Mouse (Mus musculus) hindbrain, embryonic 15.5 days (tissue): ENCODE data around the gene Dhx15. TPM values are rescaled to one million over a fixed set of nuclear protein-coding genes. Genes with fewer than 3 reads are reported as not detected.

Experiments used
- ATAC-seq: fragments of 200-750 bp; cut with Nextera tagmentation; 2 replicates; pipeline ENCODE4 v1.8.0; 2017; ENCODE audit warnings: low read depth, moderate number of reproducible peaks, moderate TSS enrichment; ENCODE audit not compliant: low FRiP score
- H3K27ac ChIP-seq: fragments of 300-500 bp; sonication (generic); replicated peaks from 2 replicates; pipeline ENCODE4 v1.5.1; 2015; ENCODE audit warnings: mild to moderate bottlenecking, inconsistent platforms
- H3K27me3 ChIP-seq: fragments of 300-500 bp; sonication (generic); 2 replicates; pipeline ENCODE4 v1.6.1; 2015; ENCODE audit warnings: control low read depth, inconsistent platforms
- H3K36me3 ChIP-seq: fragments of 300-500 bp; sonication (generic); 2 replicates; pipeline ENCODE4 v1.6.1; 2015; ENCODE audit warnings: control low read depth, inconsistent platforms
- H3K4me1 ChIP-seq: fragments of 300-500 bp; sonication (generic); replicated peaks from 2 replicates; pipeline ENCODE4 v1.6.1; 2015; ENCODE audit warnings: control low read depth, inconsistent platforms
- H3K4me2 ChIP-seq: fragments of 300-500 bp; sonication (generic); 2 replicates; pipeline ENCODE4 v1.6.1; 2015; ENCODE audit warnings: moderate library complexity, mild to moderate bottlenecking, inconsistent platforms
- H3K4me3 ChIP-seq: fragments of 300-500 bp; sonication (generic); 2 replicates; pipeline ENCODE4 v1.5.1; 2015; ENCODE audit warnings: mild to moderate bottlenecking, inconsistent platforms
- H3K9ac ChIP-seq: fragments of 300-500 bp; sonication (generic); 2 replicates; pipeline ENCODE4 v1.6.1; 2015; ENCODE audit warnings: inconsistent platforms
- H3K9me3 ChIP-seq: fragments of 300-500 bp; sonication (generic); 2 replicates; pipeline ENCODE4 v1.6.1; 2016; ENCODE audit warnings: control low read depth, inconsistent platforms
- WGBS: fragments of 180-500 bp; shearing (Covaris S2); methylation state at CpG from one replicate; pipeline ENCODE4 v1.1.7; 2015; 5-methylcytosine and 5-hydroxymethylcytosine counted together
- polyA plus RNA-seq: library from polyadenylated mRNA; unstranded; fragments of >200 nt; fragmentation: Nextera tagmentation; extraction: Ambion mirVana; gene quantifications from 2 replicates; pipeline ENCODE4 v1.2.1, GENCODE M21; 2015

Dhx15 gene
- polyA plus RNA-seq, 1 experiment from 2014 or later, result 115 TPM

GRCm38 (mm10) chr5:52138134-52138533 is 52.2 kb downstream of the Dhx15 start:
- H3K27me3 ChIP-seq, result no peaks in the 10 kb centered on the region
- no peak for ATAC-seq
- no peaks in the 10 kb centered on the region for H3K36me3 ChIP-seq
- no peaks in the 10 kb centered on the region for H3K9me3 ChIP-seq
- H3K4me3 ChIP-seq, result no peak overlapping the region
- H3K4me2 ChIP-seq, result no peak overlapping the region
- no peak overlapping the region for H3K9ac ChIP-seq
- no peak overlapping the region for H3K27ac ChIP-seq
- 91% methylated on average over 11 of the region's 11 CpGs for WGBS
- H3K4me1 ChIP-seq, result no peaks in the 10 kb centered on the region

DNA sequence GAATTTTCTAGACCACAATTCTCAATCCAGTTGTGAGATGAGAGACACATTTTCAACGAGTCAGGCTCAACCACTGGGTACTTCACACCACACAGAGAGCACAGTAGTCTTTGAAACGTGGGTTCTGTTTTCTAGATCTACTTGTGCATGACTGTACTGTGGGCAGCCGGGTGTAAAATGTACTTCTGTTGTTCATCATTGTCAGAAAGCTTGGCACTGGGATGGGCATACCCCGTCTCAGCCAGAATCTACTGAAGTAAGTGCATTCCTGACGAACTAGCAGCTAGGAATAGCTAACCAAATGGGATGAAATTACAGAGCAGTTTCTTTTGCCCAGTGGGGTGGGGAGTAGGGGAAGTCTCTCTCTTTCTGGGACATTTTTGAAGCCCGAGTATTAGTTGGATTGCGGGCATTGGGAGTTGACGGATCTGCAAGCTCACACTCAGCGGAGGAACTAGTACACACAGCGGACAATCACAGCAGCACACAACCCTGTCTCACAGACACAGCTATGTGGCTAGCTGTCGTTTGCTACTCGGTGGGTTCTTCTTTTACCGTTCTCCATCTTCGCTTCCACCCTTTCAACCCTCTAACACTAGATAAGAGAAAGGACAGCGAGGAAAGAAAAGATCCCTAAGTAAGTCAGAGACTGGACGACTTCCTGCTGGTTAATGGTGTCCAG is 54.7 kb downstream of the Dhx15 start:
- no peaks in the 10 kb centered on the region for H3K9me3 ChIP-seq
- no peaks in the 10 kb centered on the region for H3K4me1 ChIP-seq
- no peaks in the 10 kb centered on the region for H3K36me3 ChIP-seq
- H3K9ac ChIP-seq, result no peak overlapping the region
- no peak overlapping the region for H3K27ac ChIP-seq
- no peak overlapping the region for H3K4me2 ChIP-seq
- H3K4me3 ChIP-seq, result no peak overlapping the region
- no peaks in the 10 kb centered on the region for H3K27me3 ChIP-seq
- ATAC-seq, result no peak
- 80% methylated on average over 16 of the region's 16 CpGs for WGBS

DNA sequence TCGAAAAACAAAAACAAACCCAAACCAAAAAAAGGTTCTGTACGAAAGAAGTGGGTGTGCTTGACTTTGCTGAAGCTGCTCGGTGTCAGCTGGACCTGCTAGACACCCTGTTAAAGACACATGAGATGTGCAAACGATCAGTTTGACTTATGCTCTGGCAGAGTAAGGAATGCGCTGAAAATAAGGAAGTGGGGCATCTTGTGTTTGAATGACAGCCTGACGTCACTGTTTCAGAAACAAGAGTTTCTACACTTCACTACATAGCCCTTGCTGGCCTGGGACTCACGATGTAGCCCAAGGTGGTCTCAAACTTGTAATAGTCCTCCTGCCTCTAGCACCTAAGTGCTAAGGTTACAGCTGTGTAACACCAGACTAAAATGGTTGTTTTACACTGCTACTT is 57.5 kb downstream of the Dhx15 start:
- no peak overlapping the region for H3K4me3 ChIP-seq
- H3K9ac ChIP-seq, result no peak overlapping the region
- H3K36me3 ChIP-seq, result no peaks in the 10 kb centered on the region
- H3K9me3 ChIP-seq, result no peaks in the 10 kb centered on the region
- no peaks in the 10 kb centered on the region for H3K4me1 ChIP-seq
- no peaks in the 10 kb centered on the region for H3K27me3 ChIP-seq
- ATAC-seq, result no peak
- no peak overlapping the region for H3K27ac ChIP-seq
- H3K4me2 ChIP-seq, result no peak overlapping the region
- 94% methylated on average over 7 of the region's 7 CpGs for WGBS

DNA sequence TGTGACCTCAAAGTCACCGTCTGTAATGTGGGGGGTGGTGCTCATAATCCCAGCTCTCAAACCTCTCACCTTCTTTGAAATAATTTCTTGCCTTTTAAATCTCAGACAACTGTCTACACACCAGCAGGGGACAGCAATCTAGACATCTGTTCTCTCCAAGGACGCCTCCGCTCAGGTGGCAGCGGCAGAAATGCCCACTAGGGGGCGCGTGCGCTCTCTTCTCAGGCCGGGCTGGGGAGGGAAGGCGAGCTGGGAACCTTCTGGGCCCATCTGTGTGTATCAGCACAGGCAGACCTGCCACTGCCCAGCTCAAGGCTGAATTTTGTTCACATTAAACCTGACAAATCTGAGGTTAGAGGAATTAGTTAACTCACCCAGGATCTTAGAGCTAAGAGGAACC is 58.2 kb downstream of the Dhx15 start:
- Histone ChIP-seq H3K27ac (no peak overlapping the region), H3K4me1 (no peaks in the 10 kb centered on the region), H3K4me3 (no peak overlapping the region), H3K27me3 (no peaks in the 10 kb centered on the region), H3K9me3 (no peaks in the 10 kb centered on the region), H3K9ac (no peak overlapping the region), H3K36me3 (no peaks in the 10 kb centered on the region), H3K4me2 (no peak overlapping the region)
- 17% methylated on average over 9 of the region's 9 CpGs for WGBS
- ATAC-seq, result no peak

DNA sequence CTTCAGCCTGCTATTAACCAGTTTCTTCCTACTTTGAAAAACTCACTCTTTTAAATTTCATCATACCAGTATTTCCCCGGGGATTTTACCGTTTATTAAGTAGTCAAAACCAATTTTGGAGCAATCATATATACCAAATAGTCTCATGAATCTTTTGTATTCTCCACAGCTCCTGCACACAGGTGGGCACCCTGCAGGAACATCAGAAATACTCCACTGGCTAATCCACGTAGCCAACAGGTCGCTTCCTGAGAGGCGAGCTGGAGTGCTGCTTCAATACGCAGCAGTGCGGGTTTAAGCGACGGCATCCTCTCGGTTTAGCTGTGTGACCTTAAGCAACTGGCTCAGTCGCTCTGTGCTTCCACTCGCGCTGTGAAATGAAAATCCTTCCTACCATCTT is 58.9 kb downstream of the Dhx15 start:
- Histone ChIP-seq H3K4me1 (no peaks in the 10 kb centered on the region), H3K9me3 (no peaks in the 10 kb centered on the region), H3K27me3 (no peaks in the 10 kb centered on the region), H3K4me3 (no peak overlapping the region), H3K4me2 (no peak overlapping the region), H3K36me3 (no peaks in the 10 kb centered on the region), H3K27ac (no peak overlapping the region), H3K9ac (no peak overlapping the region)
- 91% methylated on average over 13 of the region's 13 CpGs for WGBS
- ATAC-seq, result no peak

DNA sequence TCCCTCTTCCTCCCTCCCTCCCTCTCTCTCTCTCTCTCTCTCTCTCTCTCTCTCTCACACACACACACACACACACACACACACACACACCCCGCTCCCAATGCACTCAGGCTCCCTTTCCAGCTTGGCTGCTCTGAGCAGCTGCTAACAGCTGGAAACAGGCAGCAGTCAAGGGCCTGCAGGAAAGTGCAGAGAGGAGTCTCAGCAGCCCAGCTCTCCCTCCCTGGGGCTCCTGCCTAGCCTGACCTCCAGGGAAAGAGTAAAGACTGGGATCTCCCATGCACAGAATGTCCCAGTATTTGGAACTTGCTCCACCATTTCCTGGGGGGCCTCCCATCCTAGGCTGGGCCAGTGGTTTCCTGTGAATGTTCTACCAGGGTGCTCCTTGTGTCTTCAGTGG is 59.8 kb downstream of the Dhx15 start:
- ATAC-seq, result no peak
- no peaks in the 10 kb centered on the region for H3K27me3 ChIP-seq
- 94% methylated on average over 1 of the region's 1 CpGs for WGBS
- H3K4me2 ChIP-seq, result no peak overlapping the region
- H3K36me3 ChIP-seq, result no peaks in the 10 kb centered on the region
- no peaks in the 10 kb centered on the region for H3K9me3 ChIP-seq
- H3K4me3 ChIP-seq, result no peak overlapping the region
- H3K4me1 ChIP-seq, result no peaks in the 10 kb centered on the region
- H3K27ac ChIP-seq, result no peak overlapping the region
- no peak overlapping the region for H3K9ac ChIP-seq

GRCm38 (mm10) chr5:52126263-52126662 is 64.1 kb downstream of the Dhx15 start:
- H3K9ac ChIP-seq, result no peak overlapping the region
- H3K4me2 ChIP-seq, result no peak overlapping the region
- no peak overlapping the region for H3K27ac ChIP-seq
- H3K9me3 ChIP-seq, result no peaks in the 10 kb centered on the region
- H3K4me1 ChIP-seq, result no peaks in the 10 kb centered on the region
- H3K36me3 ChIP-seq, result no peaks in the 10 kb centered on the region
- 59% methylated on average over 7 of the region's 7 CpGs for WGBS
- ATAC-seq, result no peak
- no peaks in the 10 kb centered on the region for H3K27me3 ChIP-seq
- H3K4me3 ChIP-seq, result no peak overlapping the region

- 85% methylated on average over 8 of the region's 8 CpGs for WGBS
- Histone ChIP-seq H3K27ac (no peak overlapping the region), H3K9ac (no peak overlapping the region), H3K4me2 (no peak overlapping the region), H3K27me3 (no peaks in the 10 kb centered on the region), H3K36me3 (no peaks in the 10 kb centered on the region), H3K9me3 (no peaks in the 10 kb centered on the region), H3K4me3 (no peak overlapping the region), H3K4me1 (no peaks in the 10 kb centered on the region)
- no peak for ATAC-seq
These were observed 64.5 kb downstream of the Dhx15 start for GRCm38 (mm10) chr5:52125854-52126253.

DNA sequence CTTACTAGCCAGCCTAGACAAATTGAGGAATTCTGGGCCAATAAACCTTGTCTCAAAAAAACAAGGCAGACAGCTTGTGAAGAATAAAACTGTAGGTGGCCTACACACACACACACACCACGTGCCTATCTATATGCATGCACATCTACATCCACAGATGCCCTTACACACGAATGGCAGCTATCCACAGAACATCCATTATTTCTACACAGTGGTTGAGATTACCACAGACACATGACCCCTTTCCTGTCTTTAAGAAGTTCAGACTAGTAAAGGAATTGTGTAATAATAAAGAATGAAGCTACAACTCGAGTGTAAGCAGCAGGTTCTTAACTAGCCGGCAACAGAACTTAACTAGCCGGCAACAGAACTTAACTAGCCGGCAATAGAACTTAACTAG is 68.2 kb downstream of the Dhx15 start:
- Histone ChIP-seq H3K27me3 (peaks cover 5% of the 10 kb centered on the region; the same call in 1 of the 2 replicates), H3K4me1 (no peaks in the 10 kb centered on the region), H3K27ac (no peak overlapping the region), H3K36me3 (no peaks in the 10 kb centered on the region), H3K9me3 (no peaks in the 10 kb centered on the region), H3K4me2 (no peak overlapping the region), H3K9ac (no peak overlapping the region), H3K4me3 (no peak overlapping the region)
- 92% methylated on average over 6 of the region's 6 CpGs for WGBS
- no peak for ATAC-seq

GRCm38 (mm10) chr5:52119822-52120221 is 70.5 kb downstream of the Dhx15 start:
- Histone ChIP-seq H3K4me1 (peaks cover 12% of the 10 kb centered on the region), H3K9ac (no peak overlapping the region), H3K36me3 (no peaks in the 10 kb centered on the region), H3K27me3 (peaks cover 5% of the 10 kb centered on the region; the same call in 1 of the 2 replicates), H3K27ac (no peak overlapping the region), H3K9me3 (no peaks in the 10 kb centered on the region), H3K4me3 (no peak overlapping the region), H3K4me2 (no peak overlapping the region)
- ATAC-seq, result no peak
- WGBS, result 67% methylated on average over 2 of the region's 2 CpGs

GRCm38 (mm10) chr5:52119192-52119591 is 71.1 kb downstream of the Dhx15 start:
- no peak overlapping the region for H3K4me2 ChIP-seq
- no peak overlapping the region for H3K4me3 ChIP-seq
- no peaks in the 10 kb centered on the region for H3K36me3 ChIP-seq
- no peaks in the 10 kb centered on the region for H3K9me3 ChIP-seq
- no peak overlapping the region for H3K9ac ChIP-seq
- WGBS, result 83% methylated on average over 2 of the region's 2 CpGs
- no peak for ATAC-seq
- no peak overlapping the region for H3K27ac ChIP-seq
- peaks cover 5% of the 10 kb centered on the region; the same call in 1 of the 2 replicates for H3K27me3 ChIP-seq
- H3K4me1 ChIP-seq, result peaks cover 18% of the 10 kb centered on the region

GRCm38 (mm10) chr5:52117829-52118228 is 72.5 kb downstream of the Dhx15 start:
- no peak for ATAC-seq
- WGBS, result 88% methylated on average over 4 of the region's 4 CpGs
- peaks cover 5% of the 10 kb centered on the region; the same call in 1 of the 2 replicates for H3K27me3 ChIP-seq

DNA sequence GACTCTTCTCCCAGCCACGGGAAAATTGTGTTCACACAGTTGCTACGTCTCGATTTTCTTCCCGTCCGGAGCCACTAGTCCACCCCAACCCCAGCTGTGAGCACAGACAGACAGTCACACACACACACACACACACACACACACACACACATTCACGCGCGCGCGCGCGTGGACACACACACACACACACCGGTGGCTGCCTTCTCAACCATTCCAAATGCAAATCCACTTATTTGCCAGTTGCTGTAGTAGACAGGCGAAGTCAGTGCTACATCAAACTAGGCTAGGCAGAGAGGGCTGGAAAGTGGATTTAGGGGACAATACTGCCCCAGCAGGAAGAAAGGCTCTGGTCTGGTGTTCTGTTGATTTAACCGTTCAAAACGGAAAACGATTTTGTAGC is 73.9 kb downstream of the Dhx15 start:
- H3K9ac ChIP-seq, result peak overlapping the region; percentile 70
- H3K9me3 ChIP-seq, result no peaks in the 10 kb centered on the region
- WGBS, result 2% methylated on average over 17 of the region's 17 CpGs
- peak; percentile 23 for ATAC-seq
- peaks cover 34% of the 10 kb centered on the region for H3K4me1 ChIP-seq
- H3K4me2 ChIP-seq, result peak overlapping the region; percentile 90
- H3K36me3 ChIP-seq, result no peaks in the 10 kb centered on the region
- peaks cover 9% of the 10 kb centered on the region; the same call in 1 of the 2 replicates for H3K27me3 ChIP-seq
- H3K27ac ChIP-seq, result peak overlapping the region; percentile 90
- H3K4me3 ChIP-seq, result peak overlapping the region; percentile 80

More at GRCm38 (mm10) chr5:52117829-52118228, 72.5 kb downstream of the Dhx15 start:
- no peak overlapping the region for H3K9ac ChIP-seq
- H3K4me1 ChIP-seq, result peaks cover 24% of the 10 kb centered on the region
- no peak overlapping the region for H3K27ac ChIP-seq
- H3K4me2 ChIP-seq, result no peak overlapping the region
- H3K4me3 ChIP-seq, result no peak overlapping the region
- H3K9me3 ChIP-seq, result no peaks in the 10 kb centered on the region
- no peaks in the 10 kb centered on the region for H3K36me3 ChIP-seq
